Mouse (Mus musculus): ENCODE results near the gene H2al1g.
"Not testable (repeated sequence)": the region's sequence is repeated elsewhere in the genome, so short reads cannot be mapped to it uniquely, and the experiment has no call there.

The H2al1g gene

DNA sequence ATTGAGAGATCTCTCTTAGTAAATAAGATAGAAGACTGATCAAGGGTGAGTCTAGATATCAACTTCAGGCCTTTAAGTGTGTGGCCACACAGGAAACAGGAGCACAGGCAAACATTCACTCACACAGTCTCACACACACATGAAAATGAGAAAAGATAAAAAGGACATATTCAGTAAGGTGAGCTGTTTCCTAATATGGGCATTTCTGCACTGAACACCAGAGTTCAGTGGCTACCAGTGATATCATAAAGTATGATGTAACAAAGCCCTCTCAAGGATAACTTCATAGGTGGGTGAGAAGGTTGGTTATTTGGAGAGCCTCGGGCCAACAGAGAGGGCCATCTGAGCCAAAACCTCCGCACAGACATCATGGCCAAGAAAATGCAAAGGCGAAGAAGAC, at the start of gene H2al1g:
Gene H2al1g (plus strand): TSS at position 301 of the 400 bp plus-strand sequence.
- not testable (repeated sequence) for DNase-seq (ENCODE audit: low spot score in 2 of 2)

DNA sequence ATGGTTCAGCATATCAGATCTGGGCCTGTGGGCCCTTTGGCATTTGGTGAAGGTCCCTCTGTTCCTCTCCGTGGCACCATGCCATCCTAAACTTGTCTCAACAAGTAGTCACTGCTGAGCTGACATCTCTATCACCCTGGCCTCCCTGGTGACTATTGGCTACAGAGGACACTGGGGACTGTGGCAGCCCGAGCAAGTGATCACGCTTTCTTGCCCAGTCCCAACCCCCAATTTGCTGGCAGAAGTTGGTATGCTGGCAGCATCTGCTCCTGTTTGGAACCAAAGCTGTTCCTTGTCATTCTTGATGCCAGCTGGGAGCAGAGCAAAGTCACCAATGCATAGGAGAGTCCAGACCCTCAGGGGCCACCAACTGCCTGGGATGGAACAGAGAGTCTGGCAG, 49.0 kb upstream of the H2al1g start:
- no peak for DNase-seq (ENCODE audit: low spot score in 2 of 2)

DNA sequence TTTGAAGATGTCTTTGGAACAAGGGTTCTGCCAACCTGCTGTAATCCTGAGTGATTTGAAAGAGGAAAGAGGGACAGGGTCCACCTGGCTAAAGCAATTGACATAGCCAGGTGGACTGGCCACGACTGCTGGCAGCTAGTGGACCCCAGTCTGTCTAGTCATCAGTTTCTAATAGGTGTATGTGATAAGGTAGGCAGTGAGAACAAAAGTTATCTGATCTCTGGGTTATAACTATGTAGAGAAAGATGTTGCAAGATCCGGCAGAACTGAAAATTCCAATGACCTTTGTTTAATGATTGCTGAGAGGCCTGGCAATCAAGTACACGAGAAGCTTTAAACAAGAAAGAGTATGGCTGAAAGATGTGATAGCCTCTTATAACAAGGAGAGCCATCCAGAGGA, 44.9 kb upstream of the H2al1g start:
- no peak for DNase-seq (ENCODE audit: low spot score in 2 of 2)

DNA sequence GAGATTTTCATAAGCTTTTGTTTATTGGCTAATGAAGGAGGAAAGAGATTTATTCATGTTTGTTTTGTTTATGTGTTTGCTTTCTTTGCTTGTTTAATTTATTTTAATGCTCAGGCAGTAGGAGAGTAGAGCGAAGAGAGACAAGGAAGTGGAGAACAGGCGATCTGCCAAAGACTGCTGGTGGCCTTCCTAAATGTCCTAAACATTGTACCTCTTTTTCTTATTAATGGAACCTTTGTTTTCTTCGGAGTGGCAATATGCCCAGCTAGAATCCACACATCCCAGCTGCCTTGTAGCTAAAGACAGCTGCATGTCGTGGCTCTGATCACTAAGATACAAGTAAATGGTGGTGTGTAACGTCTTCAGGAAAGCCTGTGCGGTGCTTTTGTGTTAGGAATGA, 41.0 kb upstream of the H2al1g start:
- DNase-seq (ENCODE audit: low spot score in 2 of 2) = no peak

DNA sequence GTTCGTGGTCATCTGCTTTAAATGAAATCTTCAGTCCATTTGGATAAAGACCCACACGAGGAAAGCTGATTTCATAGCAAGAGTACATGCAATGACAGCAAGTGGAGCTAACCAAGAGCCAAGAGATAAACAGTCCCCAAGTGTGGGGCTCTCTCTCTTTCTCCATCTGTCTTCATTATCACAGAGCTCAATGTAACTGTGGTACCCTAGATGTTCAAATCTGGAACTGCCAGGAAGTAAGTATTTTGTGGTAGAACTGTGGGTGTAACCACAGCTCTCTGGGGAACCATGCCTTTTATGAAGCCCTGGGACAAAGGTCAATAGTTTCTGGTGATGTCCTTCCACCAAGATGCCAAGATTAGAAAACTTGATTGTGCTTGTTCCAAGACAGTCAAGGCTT, 37.3 kb upstream of the H2al1g start:
- no peak for DNase-seq (ENCODE audit: low spot score in 2 of 2)

DNA sequence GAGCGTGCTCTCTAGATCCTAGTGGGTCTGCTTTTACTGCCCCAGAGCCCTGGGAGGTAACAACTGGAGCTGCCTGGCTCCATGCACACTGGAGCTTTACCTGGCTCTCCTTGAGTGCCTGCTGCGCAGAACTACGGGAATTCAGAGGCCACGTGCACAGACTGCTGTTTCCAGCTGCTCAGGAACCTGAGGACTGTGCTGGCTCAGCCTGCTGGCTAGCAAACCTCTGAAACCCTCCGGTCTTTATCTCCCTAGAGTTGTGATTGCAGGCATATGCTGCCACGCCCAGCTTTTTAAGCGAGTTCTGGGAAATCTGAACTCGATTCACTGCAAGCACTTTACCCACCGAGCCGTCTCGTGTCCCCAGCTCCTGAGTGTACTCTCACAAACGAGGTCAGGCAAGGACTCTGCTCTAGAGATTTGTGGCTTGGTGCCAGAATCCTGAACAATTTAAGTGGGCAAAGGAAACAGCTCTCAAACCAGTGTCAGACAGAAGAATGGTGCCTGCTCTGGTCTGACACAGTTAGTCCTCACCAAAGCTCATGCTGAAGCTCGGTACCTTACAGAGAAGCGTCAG, 29.7 kb upstream of the H2al1g start:
- no peak for DNase-seq (ENCODE audit: low spot score in 2 of 2)

DNA sequence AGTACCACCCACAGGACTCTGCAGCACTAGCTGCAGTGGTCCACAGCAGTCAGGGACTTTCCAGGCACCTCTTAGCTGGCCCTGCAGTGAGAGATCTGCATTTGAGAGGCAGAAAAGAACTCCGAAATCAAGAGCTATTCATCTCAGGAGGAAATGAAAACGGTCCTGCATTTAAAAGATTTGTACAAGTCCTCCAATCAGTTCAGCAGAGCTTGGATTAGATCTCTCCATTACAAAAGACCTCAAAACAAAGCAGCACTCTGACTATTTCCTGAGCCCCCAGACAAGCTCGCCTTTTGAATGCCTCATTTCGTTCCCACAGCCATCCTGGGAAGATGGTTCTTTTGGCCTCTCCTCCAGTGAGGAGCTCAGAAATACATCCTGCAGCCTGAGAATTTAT, 28.8 kb upstream of the H2al1g start:
- no peak for DNase-seq (ENCODE audit: low spot score in 2 of 2)

DNA sequence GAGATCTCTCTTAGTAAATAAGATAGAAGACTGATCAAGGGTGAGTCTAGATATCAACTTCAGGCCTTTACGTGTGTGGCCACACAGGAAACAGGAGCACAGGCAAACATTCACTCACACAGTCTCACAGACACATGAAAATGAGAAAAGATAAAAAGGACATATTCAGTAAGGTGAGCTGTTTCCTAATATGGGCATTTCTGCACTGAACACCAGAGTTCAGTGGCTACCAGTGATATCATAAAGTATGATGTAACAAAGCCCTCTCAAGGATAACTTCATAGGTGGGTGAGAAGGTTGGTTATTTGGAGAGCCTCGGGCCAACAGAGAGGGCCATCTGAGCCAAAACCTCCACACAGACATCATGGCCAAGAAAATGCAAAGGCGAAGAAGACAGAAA, 19.1 kb upstream of the H2al1g start, which contains the start of gene H2al1a:
Gene H2al1a (plus strand): TSS at position 301 of the 400 bp plus-strand sequence.
- DNase-seq (ENCODE audit: low spot score in 2 of 2) = not testable (repeated sequence)

DNA sequence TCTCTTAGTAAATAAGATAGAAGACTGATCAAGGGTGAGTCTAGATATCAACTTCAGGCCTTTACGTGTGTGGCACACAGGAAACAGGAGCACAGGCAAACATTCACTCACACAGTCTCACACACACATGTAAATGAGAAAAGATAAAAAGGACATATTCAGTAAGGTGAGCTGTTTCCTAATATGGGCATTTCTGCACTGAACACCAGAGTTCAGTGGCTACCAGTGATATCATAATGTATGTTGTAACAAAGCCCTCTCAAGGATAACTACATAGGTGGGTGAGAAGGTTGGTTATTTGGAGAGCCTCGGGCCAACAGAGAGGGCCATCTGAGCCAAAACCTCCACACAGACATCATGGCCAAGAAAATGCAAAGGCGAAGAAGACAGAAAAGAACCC, 15.9 kb upstream of the H2al1g start, which contains the start of gene H2al1b:
Gene H2al1b (plus strand): TSS at position 301 of the 400 bp plus-strand sequence.
- not testable (repeated sequence) for DNase-seq (ENCODE audit: low spot score in 2 of 2)

DNA sequence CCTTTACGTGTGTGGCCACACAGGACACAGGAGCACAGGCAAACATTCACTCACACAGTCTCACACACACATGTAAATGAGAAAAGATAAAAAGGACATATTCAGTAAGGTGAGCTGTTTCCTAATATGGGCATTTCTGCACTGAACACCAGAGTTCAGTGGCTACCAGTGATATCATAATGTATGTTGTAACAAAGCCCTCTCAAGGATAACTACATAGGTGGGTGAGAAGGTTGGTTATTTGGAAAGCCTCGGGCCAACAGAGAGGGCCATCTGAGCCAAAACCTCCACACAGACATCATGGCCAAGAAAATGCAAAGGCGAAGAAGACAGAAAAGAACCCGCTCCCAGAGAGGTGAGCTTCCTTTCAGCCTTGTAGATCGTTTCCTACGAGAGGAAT, 12.7 kb upstream of the H2al1g start, which contains the start of gene H2al1c:
Gene H2al1c (plus strand): TSS at position 301 of the 400 bp plus-strand sequence.
- not testable (repeated sequence) for DNase-seq (ENCODE audit: low spot score in 2 of 2)

DNA sequence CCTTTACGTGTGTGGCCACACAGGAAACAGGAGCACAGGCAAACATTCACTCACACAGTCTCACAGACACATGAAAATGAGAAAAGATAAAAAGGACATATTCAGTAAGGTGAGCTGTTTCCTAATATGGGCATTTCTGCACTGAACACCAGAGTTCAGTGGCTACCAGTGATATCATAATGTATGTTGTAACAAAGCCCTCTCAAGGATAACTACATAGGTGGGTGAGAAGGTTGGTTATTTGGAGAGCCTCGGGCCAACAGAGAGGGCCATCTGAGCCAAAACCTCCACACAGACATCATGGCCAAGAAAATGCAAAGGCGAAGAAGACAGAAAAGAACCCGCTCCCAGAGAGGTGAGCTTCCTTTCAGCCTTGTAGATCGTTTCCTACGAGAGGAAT, 9.5 kb upstream of the H2al1g start, which contains the start of gene H2al1d:
Gene H2al1d (plus strand): TSS at position 301 of the 400 bp plus-strand sequence.
- DNase-seq (ENCODE audit: low spot score in 2 of 2) = not testable (repeated sequence)

DNA sequence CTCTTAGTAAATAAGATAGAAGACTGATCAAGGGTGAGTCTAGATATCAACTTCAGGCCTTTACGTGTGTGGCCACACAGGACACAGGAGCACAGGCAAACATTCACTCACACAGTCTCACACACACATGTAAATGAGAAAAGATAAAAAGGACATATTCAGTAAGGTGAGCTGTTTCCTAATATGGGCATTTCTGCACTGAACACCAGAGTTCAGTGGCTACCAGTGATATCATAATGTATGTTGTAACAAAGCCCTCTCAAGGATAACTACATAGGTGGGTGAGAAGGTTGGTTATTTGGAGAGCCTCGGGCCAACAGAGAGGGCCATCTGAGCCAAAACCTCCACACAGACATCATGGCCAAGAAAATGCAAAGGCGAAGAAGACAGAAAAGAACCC, 6.4 kb upstream of the H2al1g start, which contains the start of gene H2al1e:
Gene H2al1e (plus strand): TSS at position 301 of the 400 bp plus-strand sequence.
- not testable (repeated sequence) for DNase-seq (ENCODE audit: low spot score in 2 of 2)

DNA sequence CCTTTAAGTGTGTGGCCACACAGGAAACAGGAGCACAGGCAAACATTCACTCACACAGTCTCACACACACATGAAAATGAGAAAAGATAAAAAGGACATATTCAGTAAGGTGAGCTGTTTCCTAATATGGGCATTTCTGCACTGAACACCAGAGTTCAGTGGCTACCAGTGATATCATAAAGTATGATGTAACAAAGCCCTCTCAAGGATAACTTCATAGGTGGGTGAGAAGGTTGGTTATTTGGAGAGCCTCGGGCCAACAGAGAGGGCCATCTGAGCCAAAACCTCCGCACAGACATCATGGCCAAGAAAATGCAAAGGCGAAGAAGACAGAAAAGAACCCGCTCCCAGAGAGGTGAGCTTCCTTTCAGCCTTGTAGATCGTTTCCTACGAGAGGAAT, 3.2 kb upstream of the H2al1g start, which contains the start of gene H2al1f:
Gene H2al1f (plus strand): TSS at position 301 of the 400 bp plus-strand sequence.
- not testable (repeated sequence) for DNase-seq (ENCODE audit: low spot score in 2 of 2)

DNA sequence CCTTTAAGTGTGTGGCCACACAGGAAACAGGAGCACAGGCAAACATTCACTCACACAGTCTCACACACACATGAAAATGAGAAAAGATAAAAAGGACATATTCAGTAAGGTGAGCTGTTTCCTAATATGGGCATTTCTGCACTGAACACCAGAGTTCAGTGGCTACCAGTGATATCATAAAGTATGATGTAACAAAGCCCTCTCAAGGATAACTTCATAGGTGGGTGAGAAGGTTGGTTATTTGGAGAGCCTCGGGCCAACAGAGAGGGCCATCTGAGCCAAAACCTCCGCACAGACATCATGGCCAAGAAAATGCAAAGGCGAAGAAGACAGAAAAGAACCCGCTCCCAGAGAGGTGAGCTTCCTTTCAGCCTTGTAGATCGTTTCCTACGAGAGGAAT, 3.1 kb downstream of the H2al1g start, which contains the start of gene H2al1h:
Gene H2al1h (plus strand): TSS at position 301 of the 400 bp plus-strand sequence.
- not testable (repeated sequence) for DNase-seq (ENCODE audit: low spot score in 2 of 2)

DNA sequence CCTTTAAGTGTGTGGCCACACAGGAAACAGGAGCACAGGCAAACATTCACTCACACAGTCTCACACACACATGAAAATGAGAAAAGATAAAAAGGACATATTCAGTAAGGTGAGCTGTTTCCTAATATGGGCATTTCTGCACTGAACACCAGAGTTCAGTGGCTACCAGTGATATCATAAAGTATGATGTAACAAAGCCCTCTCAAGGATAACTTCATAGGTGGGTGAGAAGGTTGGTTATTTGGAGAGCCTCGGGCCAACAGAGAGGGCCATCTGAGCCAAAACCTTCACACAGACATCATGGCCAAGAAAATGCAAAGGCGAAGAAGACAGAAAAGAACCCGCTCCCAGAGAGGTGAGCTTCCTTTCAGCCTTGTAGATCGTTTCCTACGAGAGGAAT, 6.3 kb downstream of the H2al1g start, which contains the start of gene H2al1i:
Gene H2al1i (plus strand): TSS at position 301 of the 400 bp plus-strand sequence.
- DNase-seq (ENCODE audit: low spot score in 2 of 2) = not testable (repeated sequence)

DNA sequence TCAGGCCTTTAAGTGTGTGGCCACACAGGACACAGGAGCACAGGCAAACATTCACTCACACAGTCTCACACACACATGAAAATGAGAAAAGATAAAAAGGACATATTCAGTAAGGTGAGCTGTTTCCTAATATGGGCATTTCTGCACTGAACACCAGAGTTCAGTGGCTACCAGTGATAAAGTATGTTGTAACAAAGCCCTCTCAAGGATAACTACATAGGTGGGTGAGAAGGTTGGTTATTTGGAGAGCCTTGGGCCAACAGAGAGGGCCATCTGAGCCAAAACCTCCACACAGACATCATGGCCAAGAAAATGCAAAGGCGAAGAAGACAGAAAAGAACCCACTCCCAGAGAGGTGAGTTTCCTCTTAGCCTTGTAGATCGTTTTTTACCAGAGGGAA, 9.5 kb downstream of the H2al1g start, which contains the start of gene H2al1j:
Gene H2al1j (plus strand): TSS at position 301 of the 400 bp plus-strand sequence.
- not testable (repeated sequence) for DNase-seq (ENCODE audit: low spot score in 2 of 2)

DNA sequence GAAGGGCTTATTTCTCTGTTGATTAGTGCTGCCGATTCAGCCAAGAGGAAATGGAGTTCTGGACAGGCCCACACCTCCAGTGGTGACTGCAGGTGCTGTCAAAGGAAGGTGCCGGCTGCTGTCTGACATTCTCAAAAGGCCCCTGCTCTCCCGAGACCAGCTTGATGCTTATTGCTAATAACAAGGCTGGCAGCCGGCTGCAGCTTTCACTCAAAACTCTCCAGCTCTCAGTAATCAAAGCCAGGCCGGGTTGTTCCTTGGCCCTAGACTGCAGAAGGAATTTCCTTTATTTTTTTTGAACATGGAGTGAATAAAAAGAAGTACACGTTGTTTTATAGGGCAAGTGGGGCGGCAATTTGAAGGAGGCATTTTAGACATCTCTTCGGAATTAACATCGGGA, 27.7 kb downstream of the H2al1g start:
- DNase-seq (ENCODE audit: low spot score in 2 of 2) = no peak

DNA sequence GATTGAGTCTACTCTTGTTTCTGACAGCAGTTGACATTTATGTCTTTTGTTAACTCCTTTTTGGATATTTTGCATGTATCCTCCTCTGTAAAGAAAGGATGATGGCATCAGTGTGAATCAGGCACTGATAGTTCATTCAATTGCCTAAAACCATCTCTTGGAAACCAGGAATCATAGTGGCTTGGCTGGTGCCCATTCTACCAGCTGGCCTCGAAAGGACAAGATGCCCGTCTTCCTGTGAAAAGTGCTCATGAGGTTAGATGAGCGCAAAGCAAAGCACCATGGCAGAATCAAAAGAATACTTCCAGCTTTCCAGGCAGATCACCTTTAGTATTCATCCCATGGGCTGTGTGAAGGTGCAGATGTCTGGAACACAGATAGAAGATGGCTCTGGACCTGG, 28.7 kb downstream of the H2al1g start:
- no peak for DNase-seq (ENCODE audit: low spot score in 2 of 2)

DNA sequence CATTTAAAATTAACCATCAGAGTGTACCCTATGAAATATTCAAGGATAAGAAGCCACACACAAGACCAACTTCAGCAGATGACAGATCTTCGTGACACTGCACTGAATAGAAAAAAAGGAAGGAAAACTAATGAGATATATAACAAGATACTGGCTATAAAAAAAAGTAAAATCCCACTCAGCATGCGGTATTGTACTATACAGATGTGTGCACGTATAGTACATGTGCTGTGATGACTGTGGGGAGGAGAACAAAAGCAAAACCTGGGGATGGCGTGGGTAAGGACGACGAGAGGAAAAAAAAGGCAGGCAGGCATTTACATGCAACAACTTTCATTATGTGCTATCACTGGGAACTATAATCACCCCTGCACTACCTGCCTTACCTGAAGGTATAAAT, 42.8 kb downstream of the H2al1g start:
- no peak for DNase-seq (ENCODE audit: low spot score in 2 of 2)

DNA sequence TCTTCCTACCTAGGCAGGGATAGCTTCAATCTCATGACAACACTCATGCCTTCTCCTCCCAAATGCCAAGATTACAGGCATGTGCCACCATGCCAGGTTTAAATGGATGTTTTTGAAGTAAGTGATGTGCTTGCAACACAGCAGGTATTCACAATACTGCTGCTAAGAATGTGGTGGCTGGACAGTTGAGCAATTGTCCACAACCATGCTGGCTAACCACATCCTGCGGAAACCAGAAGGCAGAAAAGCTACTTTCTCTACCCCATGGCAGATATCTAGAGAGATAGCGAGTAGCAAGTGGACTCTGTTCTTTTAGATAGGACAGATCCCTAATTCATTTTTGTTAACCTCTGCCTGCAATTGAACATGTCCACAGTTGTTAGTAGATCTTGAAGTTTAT, 43.2 kb downstream of the H2al1g start:
- no peak for DNase-seq (ENCODE audit: low spot score in 2 of 2)

DNA sequence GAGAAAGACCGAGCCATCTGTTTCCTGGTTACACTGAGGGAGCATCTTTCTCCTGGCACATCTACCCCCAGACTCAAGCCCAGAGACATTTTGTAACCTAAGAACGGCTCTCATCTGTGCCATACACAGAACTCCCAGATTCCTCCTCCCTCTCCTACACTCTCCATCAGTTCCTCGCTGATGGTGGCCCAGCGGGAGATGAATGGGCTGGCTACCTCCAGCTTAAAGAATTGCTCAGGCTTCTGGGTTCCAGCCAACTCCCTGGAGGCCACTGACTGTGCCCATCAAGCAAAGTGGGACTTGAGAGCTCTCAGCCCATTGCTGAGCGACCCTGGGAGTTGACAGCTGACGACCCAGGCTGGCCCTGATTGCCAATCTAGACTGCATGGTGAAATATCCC, 45.8 kb downstream of the H2al1g start:
- DNase-seq (ENCODE audit: low spot score in 2 of 2) = no peak

DNA sequence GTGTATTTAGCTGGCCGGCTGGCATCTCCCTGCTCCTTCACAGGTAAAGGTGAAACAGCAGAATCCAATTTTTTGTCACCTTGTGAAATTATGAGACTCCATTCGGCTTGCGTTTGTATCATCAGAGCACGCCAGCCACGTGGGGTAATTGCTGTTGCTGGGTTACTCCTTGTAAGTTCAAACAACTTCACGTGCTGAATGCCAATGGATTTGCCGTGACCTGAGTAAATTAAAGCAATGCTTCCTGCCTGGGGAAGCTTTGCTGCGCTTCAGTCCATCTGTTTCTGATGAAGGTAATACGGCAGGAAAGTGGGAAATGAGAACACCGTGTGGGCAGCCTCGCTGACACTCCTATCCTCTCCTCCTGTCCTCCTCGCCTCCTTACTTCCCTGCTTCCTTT, 47.1 kb downstream of the H2al1g start:
- DNase-seq (ENCODE audit: low spot score in 2 of 2) = no peak

Data from spleen, postnatal 14 days (tissue).